Mouse (Mus musculus) C2C12 (cell line): ENCODE results near the gene Erf. TPM values are rescaled to one million over a fixed set of nuclear protein-coding genes. Genes with fewer than 3 reads are reported as not detected.

Experiments
- H3K27me3 ChIP-seq: one replicate; pipeline ENCODE4 v1.6.1; 2011; ENCODE audit not compliant: control insufficient read depth, insufficient read depth, insufficient read length
- H3K36me3 ChIP-seq: one replicate; pipeline ENCODE4 v1.6.1; 2011; ENCODE audit not compliant: control insufficient read depth, insufficient read depth
- H3K4me3 ChIP-seq: one replicate; pipeline ENCODE4 v1.5.1; 2011; ENCODE audit warnings: mild to moderate bottlenecking, control low read depth; ENCODE audit not compliant: poor library complexity, insufficient read depth, severe bottlenecking
- H3K79me2 ChIP-seq: one replicate; pipeline ENCODE4 v1.6.1; 2011; ENCODE audit not compliant: control insufficient read depth, insufficient read depth
- H3K79me3 ChIP-seq: one replicate; pipeline ENCODE4 v1.6.1; 2011; ENCODE audit warnings: low read depth, control low read depth
- H3ac ChIP-seq: one replicate; pipeline ENCODE3; 2011; ENCODE audit warnings: low read depth; ENCODE audit not compliant: control insufficient read depth, insufficient read length
- CEBPB ChIP-seq: IDR thresholded peaks from one replicate; pipeline ENCODE4 v1.6.1; 2011; ENCODE audit warnings: low read depth, mild to moderate bottlenecking, control low read depth, moderate library complexity
- CTCF ChIP-seq: IDR thresholded peaks from one replicate; pipeline ENCODE4 v1.5.1; 2011; ENCODE audit not compliant: control insufficient read depth, insufficient read depth, insufficient read length
- FOSL1 ChIP-seq: IDR thresholded peaks from one replicate; pipeline ENCODE4 v1.8.0; 2011; ENCODE audit warnings: mild to moderate bottlenecking, low read length; ENCODE audit not compliant: poor library complexity, insufficient read depth, severe bottlenecking
- MAX ChIP-seq: IDR thresholded peaks from one replicate; pipeline ENCODE4 v1.6.1; 2011; ENCODE audit warnings: mild to moderate bottlenecking, control low read depth
- MYOD1 ChIP-seq: IDR thresholded peaks from one replicate; pipeline ENCODE4 v1.6.1; 2011; ENCODE audit warnings: low read depth; ENCODE audit not compliant: control insufficient read depth, insufficient read length
- MYOG ChIP-seq: IDR thresholded peaks from one replicate; pipeline ENCODE4 v1.6.1; 2011; ENCODE audit not compliant: control insufficient read depth, insufficient read length; ENCODE audit errors: extremely low read depth
- USF1 ChIP-seq: IDR thresholded peaks from one replicate; pipeline ENCODE4 v1.6.1; 2011; ENCODE audit warnings: low read depth, mild to moderate bottlenecking, control low read depth, moderate library complexity
- polyA plus RNA-seq: library from polyadenylated mRNA; unstranded; fragments of >200 nt; fragmentation: generic; extraction: Trizol; gene quantifications from one replicate; pipeline ENCODE4 v1.2.1, GENCODE M21; 2012; ENCODE audit warnings: missing spikeins

The Erf gene
- polyA plus RNA-seq, 1 experiment, result 61.8 TPM

GRCm38 (mm10) chr7:25219416-25219750, 31.2 kb downstream of the Erf start:
- peak overlapping the region; percentile 62 for H3ac ChIP-seq
- H3K79me2 ChIP-seq, result peaks cover 26% of the 10 kb centered on the region
- TF ChIP-seq MAX, result no peak
- TF ChIP-seq MYOG, result no peak
- no peak for TF ChIP-seq FOSL1
- no peak for TF ChIP-seq CEBPB
- no peak for TF ChIP-seq CTCF
- TF ChIP-seq USF1, result no peak
- TF ChIP-seq MYOD1, result no peak
- peaks cover 11% of the 10 kb centered on the region for H3K79me3 ChIP-seq
- no peaks in the 10 kb centered on the region for H3K36me3 ChIP-seq
- peak overlapping the region; percentile 56 for H3K4me3 ChIP-seq
- no peaks in the 10 kb centered on the region for H3K27me3 ChIP-seq

- H3K79me3 ChIP-seq, result peaks cover 11% of the 10 kb centered on the region
- peak overlapping the region; percentile 56 for H3K4me3 ChIP-seq
- no peak for TF ChIP-seq CEBPB
- no peak for TF ChIP-seq USF1
- H3ac ChIP-seq, result peak overlapping the region; percentile 62
- H3K36me3 ChIP-seq, result no peaks in the 10 kb centered on the region
- peaks cover 25% of the 10 kb centered on the region for H3K79me2 ChIP-seq
- H3K27me3 ChIP-seq, result no peaks in the 10 kb centered on the region
Measured at GRCm38 (mm10) chr7:25218705-25219415, 31.7 kb downstream of the Erf start.

- Histone ChIP-seq H3ac (no peak overlapping the region), H3K79me2 (peaks cover 15% of the 10 kb centered on the region), H3K27me3 (no peaks in the 10 kb centered on the region), H3K36me3 (no peaks in the 10 kb centered on the region), H3K4me3 (no peak overlapping the region), H3K79me3 (peaks cover 8% of the 10 kb centered on the region)
- TF ChIP-seq FOSL1 (no peak), CEBPB (no peak), MYOD1 (no peak), USF1 (no peak), MAX (no peak)
Measured at GRCm38 (mm10) chr7:25217653-25218395, 32.7 kb downstream of the Erf start.

- H3K79me3 ChIP-seq, result no peaks in the 10 kb centered on the region
- H3K36me3 ChIP-seq, result no peaks in the 10 kb centered on the region
- no peak overlapping the region for H3ac ChIP-seq
- H3K27me3 ChIP-seq, result no peaks in the 10 kb centered on the region
- TF ChIP-seq MYOD1 (no peak), CTCF (no peak), USF1 (no peak), FOSL1 (no peak), CEBPB (no peak), MYOG (no peak), MAX (no peak)
- H3K79me2 ChIP-seq, result no peaks in the 10 kb centered on the region
- H3K4me3 ChIP-seq, result no peak overlapping the region
Measured at GRCm38 (mm10) chr7:25214172-25214571, 36.4 kb downstream of the Erf start.

GRCm38 (mm10) chr7:25213099-25213498, 37.5 kb downstream of the Erf start:
- Histone ChIP-seq H3K79me2 (no peaks in the 10 kb centered on the region), H3ac (no peak overlapping the region), H3K27me3 (no peaks in the 10 kb centered on the region), H3K79me3 (no peaks in the 10 kb centered on the region), H3K36me3 (no peaks in the 10 kb centered on the region), H3K4me3 (no peak overlapping the region)
- no peak for TF ChIP-seq MYOD1
- TF ChIP-seq MYOG, result no peak
- TF ChIP-seq FOSL1, result no peak
- TF ChIP-seq USF1, result no peak
- no peak for TF ChIP-seq CEBPB
- no peak for TF ChIP-seq CTCF
- TF ChIP-seq MAX, result no peak

GRCm38 (mm10) chr7:25210482-25210881, 40.1 kb downstream of the Erf start:
- Histone ChIP-seq H3K79me3 (no peaks in the 10 kb centered on the region), H3K36me3 (no peaks in the 10 kb centered on the region), H3ac (no peak overlapping the region), H3K79me2 (no peaks in the 10 kb centered on the region), H3K27me3 (no peaks in the 10 kb centered on the region), H3K4me3 (no peak overlapping the region)
- TF ChIP-seq MYOD1, result no peak
- no peak for TF ChIP-seq CTCF
- TF ChIP-seq MYOG, result no peak
- TF ChIP-seq FOSL1, result no peak
- TF ChIP-seq CEBPB, result no peak
- TF ChIP-seq USF1, result no peak
- no peak for TF ChIP-seq MAX
